Mouse (Mus musculus) heart, postnatal 0 days (tissue): ENCODE results near the gene Cacna2d1.

Experiments
- CTCF ChIP-seq: IDR thresholded peaks from 2 replicates; pipeline ENCODE4 v1.5.1; 2016; ENCODE audit warnings: antibody characterized with exemption, control low read depth, low read depth
- EP300 ChIP-seq: IDR thresholded peaks from 2 replicates; pipeline ENCODE4 v1.6.1; 2016; ENCODE audit warnings: antibody characterized with exemption, low read depth

DNA sequence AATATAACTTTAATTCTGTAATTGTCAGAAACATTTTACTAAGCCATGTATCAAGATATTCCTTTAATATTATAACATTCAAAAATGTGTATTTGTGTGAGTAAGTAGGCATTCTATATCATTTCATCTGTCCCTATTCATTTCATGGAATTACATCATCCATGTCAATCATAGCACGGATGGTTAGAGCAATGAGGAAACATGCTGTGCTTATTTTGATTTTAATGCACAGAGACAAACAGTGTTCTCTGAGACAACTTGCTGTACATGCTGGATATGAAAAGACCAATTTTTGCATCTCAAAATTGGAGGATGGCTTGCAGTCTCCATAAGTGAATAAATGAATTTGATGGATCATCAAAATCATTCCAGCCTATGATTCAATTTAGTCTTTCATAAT lies 232.4 kb downstream of the Cacna2d1 start:
- TF ChIP-seq CTCF (no peak), EP300 (no peak)
